Mouse (Mus musculus) olfactory bulb, adult 2 months (tissue): ENCODE data around the gene Prkar1b. TPM values are rescaled to one million over a fixed set of nuclear protein-coding genes. Genes with fewer than 3 reads are reported as not detected.

Experiments used
- H3K27ac ChIP-seq: fragments of 200-500 bp; 2 replicates; pipeline ENCODE4 v1.5.1; 2012; ENCODE audit warnings: low read depth, low read length; ENCODE audit not compliant: insufficient read depth
- H3K4me1 ChIP-seq: fragments of 200-500 bp; 2 replicates; pipeline ENCODE4 v1.6.1; 2012; ENCODE audit warnings: low read length; ENCODE audit not compliant: control insufficient read depth, insufficient read depth
- H3K4me3 ChIP-seq: fragments of 200-500 bp; 2 replicates; pipeline ENCODE4 v1.5.1; 2012; ENCODE audit warnings: mild to moderate bottlenecking, low read depth, low read length, moderate library complexity; ENCODE audit not compliant: insufficient read depth
- CTCF ChIP-seq: fragments of 200-500 bp; IDR thresholded peaks from 2 replicates; pipeline ENCODE4 v1.5.1; 2012; ENCODE audit warnings: low read depth, mild to moderate bottlenecking, low read length, moderate library complexity; ENCODE audit not compliant: insufficient read depth
- POLR2A ChIP-seq: fragments of 200-500 bp; IDR thresholded peaks from 2 replicates; pipeline ENCODE4 v1.6.1; 2012; ENCODE audit warnings: mild to moderate bottlenecking, low read depth, low read length, moderate library complexity; ENCODE audit not compliant: insufficient read depth
- WGBS: fragments of 180-500 bp; shearing (Covaris S2); methylation state at CpG from one replicate; pipeline ENCODE4 v1.1.7; 2018; 5-methylcytosine and 5-hydroxymethylcytosine counted together
- polyA plus RNA-seq: library from polyadenylated mRNA; stranded (reverse); fragments of >200 nt; gene quantifications from 2 replicates; pipeline ENCODE4 v1.2.4, GENCODE M21; 2012; ENCODE audit warnings: low replicate concordance; ENCODE audit not compliant: missing spikeins, insufficient read depth, insufficient read length

The Prkar1b gene
- polyA plus RNA-seq, 1 experiment, result not detected

DNA sequence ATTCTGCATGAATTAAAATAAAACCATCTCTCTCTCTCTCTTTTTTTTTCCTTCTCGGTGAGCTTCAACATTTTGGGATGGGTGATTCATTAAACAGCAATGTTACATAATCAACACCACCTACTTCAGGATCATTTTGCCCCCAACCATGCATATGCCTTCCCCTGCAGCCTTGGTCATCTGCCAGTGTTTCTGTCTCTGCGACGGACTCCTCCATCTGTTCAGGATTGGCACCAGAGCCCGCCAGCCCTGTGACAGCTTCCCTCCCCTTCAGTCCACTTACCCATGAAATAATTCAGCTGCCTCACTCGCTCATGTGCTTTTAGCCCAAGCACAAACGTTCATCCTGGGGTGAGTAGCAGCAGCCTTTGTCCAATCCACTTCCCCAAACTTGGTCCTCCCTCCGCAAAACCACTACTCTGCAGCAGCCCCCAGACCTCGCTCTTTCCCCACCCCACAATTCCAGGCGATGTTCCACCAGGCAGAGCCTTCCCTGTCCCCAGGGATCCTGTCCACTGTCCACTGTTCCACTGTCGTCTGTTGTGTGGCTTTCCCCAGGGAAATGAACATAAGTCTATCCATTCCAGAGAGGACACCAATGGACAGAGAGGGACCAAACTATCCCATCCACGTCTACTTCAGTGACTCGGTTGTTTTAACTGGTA lies 11.4 kb downstream of the Prkar1b start:
- Histone ChIP-seq H3K27ac (peak overlapping the region; percentile 8; the same call in 1 of the 2 replicates), H3K4me3 (no peak overlapping the region), H3K4me1 (peaks cover 11% of the 10 kb centered on the region)
- 43% methylated on average over 12 of the region's 12 CpGs for WGBS
- TF ChIP-seq CTCF (no peak), POLR2A (no peak)

DNA sequence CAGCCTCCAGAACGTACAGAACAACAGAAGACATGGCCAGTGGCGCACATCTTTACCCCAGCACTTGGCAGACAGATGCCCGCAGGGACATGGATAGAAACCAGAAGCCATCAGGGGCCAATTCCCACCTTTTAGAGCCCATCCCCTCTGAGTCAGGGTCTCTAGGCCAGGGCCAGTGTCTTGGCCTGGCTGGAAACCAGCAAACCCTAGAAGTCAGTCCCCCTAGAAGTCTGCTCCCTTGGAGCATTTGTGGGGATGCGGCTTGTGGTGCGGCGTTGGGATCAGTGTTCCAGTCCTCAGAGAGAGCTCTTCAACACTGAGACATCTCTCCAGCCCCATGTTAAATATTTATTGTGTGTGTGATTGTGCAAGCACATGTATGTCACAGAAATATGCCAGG lies 12.6 kb downstream of the Prkar1b start:
- no peak overlapping the region for H3K27ac ChIP-seq
- no peak for TF ChIP-seq CTCF
- no peak for TF ChIP-seq POLR2A
- 93% methylated on average over 6 of the region's 6 CpGs for WGBS

GRCm38 (mm10) chr5:139136341-139136740 lies 13.5 kb downstream of the Prkar1b start:
- WGBS, result 22% methylated on average over 1 of the region's 1 CpGs

More for the DNA sequence above, 12.6 kb downstream of the Prkar1b start:
- H3K4me1 ChIP-seq, result peaks cover 11% of the 10 kb centered on the region
- H3K4me3 ChIP-seq, result no peak overlapping the region

DNA sequence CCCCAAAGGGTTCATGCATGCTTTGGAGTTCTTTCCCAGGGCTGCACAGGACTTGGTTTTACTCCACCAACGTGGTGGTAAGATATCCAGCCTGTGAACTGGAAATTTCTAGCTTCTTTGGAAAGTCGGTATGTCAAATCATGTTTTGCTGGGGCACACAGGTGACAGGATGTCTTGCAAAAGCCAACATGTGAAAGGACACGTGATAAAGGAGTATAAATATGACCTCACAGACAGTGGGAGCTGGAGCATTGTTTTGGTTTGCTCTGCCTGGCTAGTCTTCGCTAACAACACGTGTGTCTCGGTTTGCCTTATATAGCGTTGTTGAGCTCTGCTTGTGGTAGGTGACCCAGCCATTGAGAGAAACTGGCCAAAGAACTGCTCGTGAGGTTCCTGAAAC lies 15.3 kb downstream of the Prkar1b start:
- 84% methylated on average over 8 of the region's 8 CpGs for WGBS

More at GRCm38 (mm10) chr5:139136341-139136740, 13.5 kb downstream of the Prkar1b start:
- H3K4me1 ChIP-seq, result peaks cover 11% of the 10 kb centered on the region
- TF ChIP-seq CTCF, result no peak
- no peak for TF ChIP-seq POLR2A
- no peak overlapping the region for H3K27ac ChIP-seq
- H3K4me3 ChIP-seq, result no peak overlapping the region

DNA sequence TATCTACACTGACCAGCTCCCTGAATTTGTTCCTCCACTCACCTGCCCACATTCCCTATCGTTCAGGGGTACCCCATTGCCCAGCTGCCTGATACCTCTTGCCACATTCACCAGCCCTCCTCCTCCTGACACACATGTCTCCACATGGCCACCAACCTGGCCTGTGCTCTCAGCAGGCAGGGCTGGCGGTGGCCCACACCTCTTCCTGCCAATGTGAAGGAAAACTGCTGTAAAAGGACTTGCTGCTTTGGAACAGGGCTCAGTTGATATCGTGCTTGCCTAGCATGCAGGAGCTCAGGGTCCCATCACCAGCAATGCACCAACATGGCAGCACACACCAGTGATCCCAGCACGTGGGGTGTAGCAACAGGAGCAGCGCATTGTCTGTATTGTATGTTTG lies 19.4 kb downstream of the Prkar1b start:
- Histone ChIP-seq H3K4me1 (peaks cover 16% of the 10 kb centered on the region), H3K27ac (peak overlapping the region; percentile 76), H3K4me3 (no peak overlapping the region)
- no peak for TF ChIP-seq POLR2A
- TF ChIP-seq CTCF, result no peak
- 83% methylated on average over 5 of the region's 5 CpGs for WGBS

More for the DNA sequence above, 15.3 kb downstream of the Prkar1b start:
- Histone ChIP-seq H3K27ac (no peak overlapping the region), H3K4me1 (peaks cover 14% of the 10 kb centered on the region), H3K4me3 (no peak overlapping the region)
- TF ChIP-seq POLR2A (no peak), CTCF (no peak)

DNA sequence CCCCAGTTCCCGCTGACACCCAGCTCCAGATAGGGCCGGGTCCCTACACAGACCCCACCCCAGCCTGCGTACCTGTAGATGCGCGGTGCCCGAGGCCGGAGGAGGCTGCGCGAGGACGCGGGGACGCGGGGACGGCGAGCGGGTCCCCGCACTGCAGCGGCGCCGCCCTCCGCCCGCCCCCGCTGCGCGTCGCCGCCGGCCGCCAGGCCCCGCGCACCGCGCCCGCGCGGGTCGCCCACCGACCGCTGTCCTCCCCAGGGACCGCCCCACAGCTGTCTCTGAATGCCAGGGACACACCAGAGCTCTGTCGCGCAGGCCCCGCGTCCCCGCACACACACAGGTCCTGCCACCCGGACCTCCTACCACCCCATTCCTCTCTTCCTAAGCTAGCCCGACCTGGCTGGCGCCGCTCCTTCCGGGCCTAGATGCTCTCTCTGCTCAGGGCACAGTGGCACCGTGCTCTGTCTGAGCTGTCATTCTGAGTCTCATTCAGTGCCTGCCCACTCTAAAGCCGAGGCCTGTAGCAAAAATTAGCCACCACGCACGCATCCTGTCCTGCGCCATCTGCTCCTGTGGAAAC lies 20.1 kb downstream of the Prkar1b start:
- peak overlapping the region; percentile 79 for H3K4me3 ChIP-seq
- peak overlapping the region; percentile 76 for H3K27ac ChIP-seq
- 4% methylated on average over 40 of the region's 55 CpGs for WGBS
- TF ChIP-seq POLR2A, result peak; percentile 22; the same call in 1 of the 2 replicates
- no peak for TF ChIP-seq CTCF
- H3K4me1 ChIP-seq, result peaks cover 16% of the 10 kb centered on the region

GRCm38 (mm10) chr5:139129078-139129477 lies 20.7 kb downstream of the Prkar1b start:
- Histone ChIP-seq H3K27ac (peak overlapping the region; percentile 93), H3K4me1 (peaks cover 16% of the 10 kb centered on the region), H3K4me3 (peak overlapping the region; percentile 79)
- 8% methylated on average over 12 of the region's 12 CpGs for WGBS
- no peak for TF ChIP-seq POLR2A
- no peak for TF ChIP-seq CTCF

DNA sequence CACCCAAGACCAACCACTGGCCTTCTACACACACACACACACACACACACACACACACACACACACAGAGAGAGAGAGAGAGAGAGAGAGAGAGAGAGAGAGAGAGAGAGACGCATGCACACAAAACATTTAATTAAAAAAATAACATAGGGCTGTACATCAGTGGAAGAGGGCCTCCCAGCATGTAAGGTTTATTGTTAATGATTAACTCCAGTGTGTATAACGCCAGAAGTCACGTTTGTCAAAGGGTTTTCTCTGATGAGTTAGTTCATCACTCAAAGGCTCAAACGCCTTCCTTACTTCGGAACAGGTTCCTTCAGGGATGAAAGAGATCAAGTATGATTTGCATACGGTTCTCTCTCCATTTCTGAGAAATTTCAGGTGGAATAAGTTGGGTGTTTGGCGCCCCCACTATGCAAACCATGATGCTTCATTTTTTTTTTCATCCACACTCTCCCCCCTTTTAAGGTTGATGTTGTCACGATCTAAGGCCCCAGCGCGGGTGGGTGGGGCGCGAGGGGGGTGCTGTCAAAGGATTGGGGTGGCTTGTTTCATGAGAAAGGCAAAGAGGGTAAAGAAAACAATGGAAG lies 21.2 kb downstream of the Prkar1b start:
- Histone ChIP-seq H3K4me1 (peaks cover 16% of the 10 kb centered on the region), H3K4me3 (peak overlapping the region; percentile 79), H3K27ac (no peak overlapping the region)
- no peak for TF ChIP-seq CTCF
- no peak for TF ChIP-seq POLR2A
- WGBS, result 18% methylated on average over 12 of the region's 12 CpGs

DNA sequence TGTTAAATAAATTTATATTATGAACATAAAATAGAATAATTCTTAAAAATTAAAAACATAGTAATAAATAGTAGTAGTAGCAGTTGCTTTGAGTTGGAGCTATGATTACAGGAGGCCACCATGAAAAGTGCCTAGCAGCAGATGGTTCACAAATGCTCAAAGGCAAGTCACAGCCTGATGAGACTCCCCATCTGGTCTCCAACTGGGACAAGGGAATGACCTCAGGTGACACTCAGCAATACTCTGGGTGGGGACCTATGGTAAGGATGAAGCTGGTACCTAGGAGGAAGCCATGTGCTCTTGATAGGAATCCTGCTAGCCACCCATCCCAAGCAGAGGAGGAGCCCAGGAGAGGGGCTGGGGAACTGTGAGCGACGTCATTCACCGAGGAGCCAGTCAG lies 24.1 kb downstream of the Prkar1b start:
- WGBS, result 66% methylated on average over 3 of the region's 3 CpGs
- peaks cover 16% of the 10 kb centered on the region for H3K4me1 ChIP-seq
- H3K4me3 ChIP-seq, result no peak overlapping the region
- no peak overlapping the region for H3K27ac ChIP-seq
- no peak for TF ChIP-seq CTCF
- no peak for TF ChIP-seq POLR2A

DNA sequence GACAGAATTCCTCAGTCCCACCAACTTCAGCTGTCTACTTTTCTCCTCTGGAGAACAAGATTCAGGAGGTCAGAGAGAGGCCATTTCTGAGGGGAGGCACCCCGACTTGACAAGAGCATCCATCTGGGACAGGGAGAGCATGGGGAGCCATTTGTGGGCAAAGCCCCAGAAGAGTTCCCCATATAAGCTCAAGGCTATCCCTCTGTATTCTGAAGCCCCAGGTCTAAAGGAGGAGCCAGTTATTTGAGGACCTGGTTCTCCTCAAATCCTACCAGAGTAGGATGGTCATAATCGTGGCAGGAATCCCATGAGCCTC lies 30.9 kb downstream of the Prkar1b start:
- Histone ChIP-seq H3K4me3 (no peak overlapping the region), H3K27ac (no peak overlapping the region), H3K4me1 (peaks cover 4% of the 10 kb centered on the region)
- 60% methylated on average over 2 of the region's 2 CpGs for WGBS
- TF ChIP-seq POLR2A, result no peak
- no peak for TF ChIP-seq CTCF
